Mouse (Mus musculus): ENCODE results near the gene Capzb. TPM values are rescaled to one million over a fixed set of nuclear protein-coding genes. Genes with fewer than 3 reads are reported as not detected.

Gene Capzb
- polyA plus RNA-seq, 1 experiment from 2014 or later: 208 TPM

GRCm38 (mm10) chr4:139265783-139266499 is 73.2 kb downstream of the Capzb start:
- Histone ChIP-seq H3K4me1 (no peaks in the 10 kb centered on the region), H3K9ac (no peak overlapping the region), H3K4me3 (no peak overlapping the region), H3K9me3 (replicated peaks) (no peaks in the 10 kb centered on the region), H3K27me3 (replicated peaks) (no peaks in the 10 kb centered on the region), H3K36me3 (peaks cover 94% of the 10 kb centered on the region), H3K4me2 (no peak overlapping the region), H3K27ac (no peak overlapping the region)
- ATAC-seq: no peak
- 80% methylated on average over 13 of the region's 13 CpGs for WGBS (ENCODE audit: insufficient replicate concordance)

- Histone ChIP-seq H3K4me2 (no peak overlapping the region), H3K27me3 (replicated peaks) (no peaks in the 10 kb centered on the region), H3K9ac (no peak overlapping the region), H3K27ac (no peak overlapping the region), H3K4me1 (no peaks in the 10 kb centered on the region), H3K4me3 (no peak overlapping the region), H3K9me3 (replicated peaks) (no peaks in the 10 kb centered on the region), H3K36me3 (peaks cover 94% of the 10 kb centered on the region)
- ATAC-seq: no peak
- WGBS (ENCODE audit: insufficient replicate concordance): 81% methylated on average over 7 of the region's 7 CpGs
These were observed 73.8 kb downstream of the Capzb start for GRCm38 (mm10) chr4:139266500-139266865.

GRCm38 (mm10) chr4:139267335-139267734 is 74.6 kb downstream of the Capzb start:
- H3K4me3 ChIP-seq: no peak overlapping the region
- H3K36me3 ChIP-seq: peaks cover 93% of the 10 kb centered on the region
- no peak overlapping the region for H3K4me2 ChIP-seq
- H3K4me1 ChIP-seq: no peaks in the 10 kb centered on the region
- no peak overlapping the region for H3K9ac ChIP-seq
- H3K27me3 ChIP-seq (replicated peaks): no peaks in the 10 kb centered on the region
- no peaks in the 10 kb centered on the region for H3K9me3 ChIP-seq (replicated peaks)
- WGBS (ENCODE audit: insufficient replicate concordance): 86% methylated on average over 3 of the region's 3 CpGs
- no peak overlapping the region for H3K27ac ChIP-seq
- ATAC-seq: no peak

- Histone ChIP-seq H3K9ac (no peak overlapping the region), H3K36me3 (peaks cover 89% of the 10 kb centered on the region), H3K9me3 (replicated peaks) (no peaks in the 10 kb centered on the region), H3K27me3 (replicated peaks) (no peaks in the 10 kb centered on the region), H3K4me1 (no peaks in the 10 kb centered on the region), H3K27ac (no peak overlapping the region), H3K4me2 (no peak overlapping the region), H3K4me3 (no peak overlapping the region)
- no peak for ATAC-seq
- 83% methylated on average over 1 of the region's 1 CpGs for WGBS (ENCODE audit: insufficient replicate concordance)
These were observed 75.5 kb downstream of the Capzb start for GRCm38 (mm10) chr4:139268242-139268641.

GRCm38 (mm10) chr4:139270168-139270567 is 77.5 kb downstream of the Capzb start:
- Histone ChIP-seq H3K4me1 (no peaks in the 10 kb centered on the region), H3K27ac (no peak overlapping the region), H3K4me3 (no peak overlapping the region), H3K9me3 (replicated peaks) (no peaks in the 10 kb centered on the region), H3K4me2 (no peak overlapping the region), H3K36me3 (peaks cover 89% of the 10 kb centered on the region), H3K9ac (no peak overlapping the region), H3K27me3 (replicated peaks) (no peaks in the 10 kb centered on the region)
- 88% methylated on average over 3 of the region's 3 CpGs for WGBS (ENCODE audit: insufficient replicate concordance)
- ATAC-seq: no peak

DNA sequence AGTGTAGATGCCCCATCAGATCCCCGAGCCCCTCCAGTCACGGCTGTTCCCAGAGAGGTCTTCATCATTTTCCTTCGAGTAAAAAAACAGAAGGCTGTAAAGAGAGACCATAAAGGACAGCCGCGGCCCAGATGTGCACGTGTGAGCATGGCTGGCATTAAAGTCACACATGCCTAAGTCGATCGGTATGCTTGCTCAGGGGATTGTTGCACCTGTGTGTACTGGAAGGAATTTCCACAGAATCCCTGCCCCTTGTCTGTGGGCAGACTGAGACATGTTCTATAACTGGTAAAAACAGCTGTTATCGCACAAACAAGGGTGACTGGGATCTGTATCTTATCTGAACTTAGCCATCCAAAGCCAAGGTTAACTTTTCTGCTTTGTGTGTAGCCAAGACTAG is 78.9 kb downstream of the Capzb start:
- H3K4me2 ChIP-seq: no peak overlapping the region
- no peak overlapping the region for H3K27ac ChIP-seq
- H3K9me3 ChIP-seq (replicated peaks): no peaks in the 10 kb centered on the region
- no peaks in the 10 kb centered on the region for H3K27me3 ChIP-seq (replicated peaks)
- WGBS (ENCODE audit: insufficient replicate concordance): 85% methylated on average over 9 of the region's 9 CpGs
- peaks cover 86% of the 10 kb centered on the region for H3K36me3 ChIP-seq
- no peak for ATAC-seq
- H3K9ac ChIP-seq: no peak overlapping the region
- no peaks in the 10 kb centered on the region for H3K4me1 ChIP-seq
- H3K4me3 ChIP-seq: no peak overlapping the region

DNA sequence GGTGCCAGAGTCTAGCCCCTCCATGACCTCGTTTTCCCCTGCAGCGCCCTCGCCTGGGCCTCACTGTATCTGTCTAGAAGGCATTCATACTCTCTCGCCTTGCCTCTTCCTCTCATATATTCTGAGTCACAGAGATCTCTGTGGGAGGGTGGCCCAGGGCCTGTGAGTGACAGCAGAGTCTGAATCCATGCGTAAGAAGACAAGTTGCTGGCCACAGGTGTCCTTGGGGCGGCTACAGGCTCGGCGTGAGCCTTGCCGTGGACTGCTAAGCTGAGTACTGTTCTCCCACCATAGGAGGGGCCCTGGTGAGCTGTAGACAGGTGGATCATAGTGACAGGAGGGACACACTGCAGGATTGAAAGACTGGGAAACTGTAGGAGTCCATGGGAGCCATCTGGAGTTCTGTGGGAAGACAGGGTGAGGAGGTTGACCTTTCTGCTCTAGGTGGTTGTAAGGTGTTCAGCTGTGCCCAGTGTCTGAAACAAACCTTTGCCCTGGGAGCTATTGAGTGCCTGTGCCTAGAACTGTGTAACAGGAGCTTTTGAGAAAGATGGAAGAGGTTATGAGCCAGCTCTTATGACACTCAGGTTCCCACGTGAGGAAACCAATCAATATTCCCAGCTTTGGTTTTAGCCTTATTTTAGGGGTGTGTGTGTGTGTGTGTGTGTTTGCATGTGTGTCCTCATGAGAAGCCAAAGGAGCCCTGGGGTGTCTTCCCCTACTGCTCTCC is 80.4 kb downstream of the Capzb start:
- 78% methylated on average over 10 of the region's 10 CpGs for WGBS (ENCODE audit: insufficient replicate concordance)

GRCm38 (mm10) chr4:139274573-139274972 is 81.9 kb downstream of the Capzb start:
- no peak for ATAC-seq

More for the DNA sequence above, 80.4 kb downstream of the Capzb start:
- Histone ChIP-seq H3K36me3 (peaks cover 80% of the 10 kb centered on the region), H3K9ac (no peak overlapping the region), H3K27ac (no peak overlapping the region), H3K4me1 (no peaks in the 10 kb centered on the region), H3K4me2 (no peak overlapping the region), H3K27me3 (replicated peaks) (no peaks in the 10 kb centered on the region), H3K9me3 (replicated peaks) (no peaks in the 10 kb centered on the region), H3K4me3 (no peak overlapping the region)
- no peak for ATAC-seq

DNA sequence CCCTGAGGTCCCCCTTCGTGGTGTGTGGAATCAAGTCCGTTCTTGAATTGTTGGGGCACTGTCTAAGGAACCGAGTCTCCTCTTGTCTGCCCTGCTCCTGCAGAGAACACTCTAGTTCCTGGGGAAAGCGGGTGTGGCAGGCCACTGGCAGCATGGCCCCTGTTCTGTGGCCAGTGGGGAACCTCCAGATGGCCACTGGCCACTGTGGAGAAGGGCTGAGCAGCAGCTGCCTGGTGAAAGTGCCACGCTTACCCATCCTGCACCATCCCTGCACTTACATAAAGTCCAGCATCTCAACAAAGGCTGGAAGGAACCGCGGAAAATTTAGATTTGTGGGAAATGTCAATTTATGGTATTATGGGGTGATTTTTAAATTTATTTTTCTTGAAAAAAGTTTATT is 83.7 kb downstream of the Capzb start:
- H3K4me2 ChIP-seq: no peak overlapping the region
- WGBS (ENCODE audit: insufficient replicate concordance): 76% methylated on average over 7 of the region's 7 CpGs
- no peak overlapping the region for H3K9ac ChIP-seq
- H3K4me3 ChIP-seq: no peak overlapping the region
- no peak for ATAC-seq
- no peaks in the 10 kb centered on the region for H3K4me1 ChIP-seq
- H3K27ac ChIP-seq: no peak overlapping the region
- peaks cover 78% of the 10 kb centered on the region for H3K36me3 ChIP-seq
- no peaks in the 10 kb centered on the region for H3K9me3 ChIP-seq (replicated peaks)
- H3K27me3 ChIP-seq (replicated peaks): no peaks in the 10 kb centered on the region

More at GRCm38 (mm10) chr4:139274573-139274972, 81.9 kb downstream of the Capzb start:
- Histone ChIP-seq H3K4me1 (no peaks in the 10 kb centered on the region), H3K27me3 (replicated peaks) (no peaks in the 10 kb centered on the region), H3K27ac (no peak overlapping the region), H3K9me3 (replicated peaks) (no peaks in the 10 kb centered on the region), H3K4me3 (no peak overlapping the region), H3K4me2 (no peak overlapping the region), H3K36me3 (peaks cover 72% of the 10 kb centered on the region), H3K9ac (no peak overlapping the region)
- 80% methylated on average over 7 of the region's 7 CpGs for WGBS (ENCODE audit: insufficient replicate concordance)

DNA sequence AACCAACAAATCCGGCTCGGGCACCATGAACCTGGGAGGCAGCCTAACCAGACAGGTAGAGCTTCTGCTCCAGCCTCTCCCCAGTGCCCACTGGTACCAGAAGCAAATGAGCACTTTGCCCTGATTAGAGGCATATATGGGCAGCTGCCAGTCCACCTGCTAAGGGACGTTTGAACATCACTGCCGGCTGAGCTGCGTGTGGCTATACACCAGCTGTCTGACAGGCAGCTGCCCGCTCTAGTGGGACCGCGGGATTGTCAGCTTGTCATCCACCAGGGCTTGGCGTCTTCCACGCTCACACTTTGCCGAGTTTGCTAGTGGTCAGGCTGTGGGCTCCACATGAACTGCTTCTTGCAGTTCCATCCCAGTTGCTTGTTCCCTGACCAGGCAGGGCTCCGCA is 87.8 kb downstream of the Capzb start:
- H3K4me2 ChIP-seq: no peak overlapping the region
- WGBS (ENCODE audit: insufficient replicate concordance): 87% methylated on average over 12 of the region's 12 CpGs
- H3K9ac ChIP-seq: no peak overlapping the region
- no peak overlapping the region for H3K27ac ChIP-seq
- no peak overlapping the region for H3K4me3 ChIP-seq
- H3K4me1 ChIP-seq: no peaks in the 10 kb centered on the region
- no peaks in the 10 kb centered on the region for H3K27me3 ChIP-seq (replicated peaks)
- no peaks in the 10 kb centered on the region for H3K9me3 ChIP-seq (replicated peaks)
- no peak for ATAC-seq
- peaks cover 81% of the 10 kb centered on the region for H3K36me3 ChIP-seq

GRCm38 (mm10) chr4:139281791-139282345 is 89.2 kb downstream of the Capzb start:
- peaks cover 82% of the 10 kb centered on the region for H3K36me3 ChIP-seq
- no peak overlapping the region for H3K27ac ChIP-seq
- H3K4me1 ChIP-seq: no peaks in the 10 kb centered on the region
- H3K4me3 ChIP-seq: no peak overlapping the region
- H3K27me3 ChIP-seq (replicated peaks): no peaks in the 10 kb centered on the region
- no peak overlapping the region for H3K4me2 ChIP-seq
- no peak overlapping the region for H3K9ac ChIP-seq
- no peak for ATAC-seq
- no peaks in the 10 kb centered on the region for H3K9me3 ChIP-seq (replicated peaks)
- 85% methylated on average over 16 of the region's 16 CpGs for WGBS (ENCODE audit: insufficient replicate concordance)

DNA sequence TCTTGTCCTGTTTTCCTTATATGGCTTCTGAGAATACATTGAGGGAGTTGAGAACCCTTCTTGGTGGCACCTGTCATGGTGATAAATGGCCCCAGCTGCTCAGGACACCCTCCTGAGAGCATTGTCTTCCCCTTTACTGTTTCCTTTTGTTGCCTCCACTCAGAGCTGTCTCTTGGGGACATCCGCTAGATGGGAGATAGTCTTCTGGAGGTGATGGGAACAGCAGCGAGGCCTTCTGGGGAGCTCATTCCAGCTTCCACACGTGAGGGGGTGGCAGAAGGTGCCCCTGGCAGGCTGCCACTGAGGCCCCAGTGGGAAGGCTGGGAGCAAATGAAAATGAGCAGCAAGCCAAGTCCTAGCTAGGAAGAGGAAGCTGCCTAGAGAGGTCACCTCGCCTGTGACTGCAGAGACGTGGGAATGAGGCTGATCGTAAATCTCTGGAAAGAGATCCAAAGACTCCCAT is 90.3 kb downstream of the Capzb start:
- no peak overlapping the region for H3K27ac ChIP-seq
- H3K4me2 ChIP-seq: no peak overlapping the region
- peaks cover 86% of the 10 kb centered on the region for H3K36me3 ChIP-seq
- no peak overlapping the region for H3K4me3 ChIP-seq
- no peak for ATAC-seq
- H3K9ac ChIP-seq: no peak overlapping the region
- WGBS (ENCODE audit: insufficient replicate concordance): 73% methylated on average over 6 of the region's 6 CpGs
- no peaks in the 10 kb centered on the region for H3K9me3 ChIP-seq (replicated peaks)
- H3K27me3 ChIP-seq (replicated peaks): no peaks in the 10 kb centered on the region
- H3K4me1 ChIP-seq: no peaks in the 10 kb centered on the region

Measured in liver, embryonic 12.5 days (tissue).